Mouse (Mus musculus) erythroblast, embryonic 14.5 days (primary cell): Measurements from ENCODE around the gene Frs2.

Source experiments
- GATA1 ChIP-seq: IDR thresholded peaks from 2 replicates; pipeline ENCODE4 v1.6.1; 2012; ENCODE audit warnings: low read length, inconsistent platforms, mixed read lengths
- TAL1 ChIP-seq: IDR thresholded peaks from 3 replicates; pipeline ENCODE4 v1.6.1; 2012; ENCODE audit warnings: low read length, inconsistent platforms, mixed read lengths

DNA sequence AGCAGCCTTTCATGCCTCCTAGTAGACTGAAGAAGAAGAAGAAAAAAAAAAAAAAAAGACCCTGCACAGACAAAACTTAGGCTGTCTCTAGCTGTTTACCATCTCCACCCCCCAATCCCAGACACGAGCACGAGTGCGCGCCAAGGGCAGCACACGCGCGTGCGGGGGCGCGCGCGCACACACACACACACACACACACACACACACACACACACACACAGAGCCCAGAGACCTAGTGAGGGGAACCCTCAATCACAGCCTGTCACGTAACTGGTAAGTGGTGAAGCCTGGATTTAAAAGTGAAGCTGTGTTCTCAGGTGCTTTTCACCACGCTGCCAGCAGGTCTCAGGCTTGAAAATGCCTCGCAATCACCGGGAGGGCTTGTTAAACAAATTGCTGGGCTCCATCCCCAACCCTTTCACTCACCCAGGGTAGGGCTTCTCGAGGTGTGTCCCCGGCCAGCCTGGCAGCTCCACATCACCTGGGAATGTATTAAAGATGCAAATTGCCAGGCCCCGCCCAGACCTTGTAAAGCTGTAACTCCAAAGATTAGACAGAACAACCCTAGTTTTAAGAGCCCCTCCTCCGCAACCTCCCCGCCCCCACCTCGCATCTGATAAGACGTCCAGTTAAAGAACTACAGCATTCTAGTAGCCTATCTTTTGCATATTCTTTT lies 1.7 kb upstream of the Frs2 start:
- TF ChIP-seq GATA1 (peak; percentile 87), TAL1 (peak; percentile 24; the same call in 1 of the 3 replicates)
